Mouse (Mus musculus) c-Kit-positive CD71-negative TER-119-negative erythroid progenitor cells, embryonic 14.5 days (primary cell): Measurements from ENCODE around the gene Aurkaip1.
"Not testable (repeated sequence)": the region's sequence is repeated elsewhere in the genome, so short reads cannot be mapped to it uniquely, and the experiment has no call there.

Experiments
- DNase-seq: peaks from one replicate; pipeline ENCODE4 v3.0.0-alpha.2; 2013; ENCODE audit warnings: low read depth

Gene Aurkaip1

GRCm38 (mm10) chr4:155831205-155831766 is at the start of gene Aurkaip1:
Gene Aurkaip1 (plus strand): TSS chr4:155831272.
- DNase-seq = peak; percentile 92

- no peak for DNase-seq
Observed at GRCm38 (mm10) chr4:155783486-155784080, 47.5 kb upstream of the Aurkaip1 start.

DNA sequence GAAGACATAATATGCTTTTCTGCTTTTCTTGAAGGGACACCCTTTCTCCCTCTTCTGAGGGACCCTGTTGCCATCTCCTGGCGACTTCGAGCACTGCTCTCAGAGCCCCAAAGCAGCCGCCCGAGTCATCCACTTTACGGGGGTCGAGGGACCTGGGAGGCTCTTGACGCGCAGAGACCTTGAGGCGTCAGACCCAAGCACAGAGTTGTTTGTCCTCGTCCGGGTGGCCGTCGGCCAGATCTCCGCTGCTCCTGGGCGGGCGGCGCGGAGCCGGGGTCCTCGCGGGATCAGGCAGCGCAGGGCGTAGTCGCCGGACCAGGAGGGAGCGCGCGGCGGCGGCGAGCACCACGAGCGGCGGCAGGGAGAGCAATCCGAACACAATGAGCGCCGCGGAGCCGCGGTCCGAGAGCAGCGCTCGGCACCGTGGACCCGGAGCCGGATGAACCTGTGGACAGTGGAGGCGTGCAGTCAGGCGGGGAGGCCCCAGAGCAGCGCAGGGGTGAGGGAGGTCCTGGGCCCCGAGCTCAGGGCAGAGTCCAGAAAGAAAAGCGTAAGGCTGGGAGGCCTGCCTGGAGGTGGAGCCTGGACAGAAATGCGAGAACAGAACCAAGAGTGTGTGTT is 46.9 kb upstream of the Aurkaip1 start:
- peak; percentile 62 for DNase-seq

DNA sequence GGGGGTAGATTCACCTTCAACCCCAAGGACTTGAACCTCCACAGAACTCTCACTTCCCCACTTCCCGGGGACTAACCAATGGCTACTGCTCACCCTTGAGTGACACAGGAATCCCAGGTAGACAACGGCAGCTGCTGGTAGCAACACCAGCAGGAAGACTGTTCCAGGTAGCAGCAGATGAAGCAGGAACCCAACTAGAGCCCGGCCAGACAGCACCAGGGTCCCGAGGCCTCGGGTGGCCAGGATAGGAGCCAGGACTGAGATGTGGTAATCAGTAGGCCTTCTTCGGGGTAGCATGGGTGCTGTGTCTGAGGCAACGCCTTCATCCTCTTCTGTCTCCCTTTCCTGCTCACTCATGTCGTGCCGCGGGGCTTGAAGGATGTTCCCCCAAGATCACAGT is 45.8 kb upstream of the Aurkaip1 start:
- no peak for DNase-seq

DNA sequence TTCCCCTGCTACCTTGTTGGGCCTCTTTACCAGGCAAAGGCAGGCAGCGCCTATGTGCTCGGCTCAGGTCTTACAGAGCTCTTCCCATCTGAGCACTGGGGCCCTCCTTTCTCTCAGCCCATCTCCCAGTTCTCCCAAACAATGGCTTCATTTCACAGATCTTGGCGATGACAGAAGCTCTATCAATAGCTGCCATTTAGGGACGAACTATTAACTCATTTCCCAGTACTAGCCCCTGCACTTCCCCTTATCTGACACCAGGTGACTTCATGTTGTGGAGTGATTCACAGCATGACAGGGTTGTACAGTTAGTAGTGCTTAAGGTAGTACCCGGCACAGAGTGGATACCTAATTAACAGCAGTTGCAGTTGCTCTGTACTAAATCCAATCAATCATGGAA is 45.3 kb upstream of the Aurkaip1 start, which contains the start of gene Tmem88b:
TSS of gene Tmem88b (minus strand) at position 56 of the 400 bp plus-strand sequence.
- DNase-seq = no peak

GRCm38 (mm10) chr4:155788300-155788699 is 42.8 kb upstream of the Aurkaip1 start:
- DNase-seq = no peak

DNA sequence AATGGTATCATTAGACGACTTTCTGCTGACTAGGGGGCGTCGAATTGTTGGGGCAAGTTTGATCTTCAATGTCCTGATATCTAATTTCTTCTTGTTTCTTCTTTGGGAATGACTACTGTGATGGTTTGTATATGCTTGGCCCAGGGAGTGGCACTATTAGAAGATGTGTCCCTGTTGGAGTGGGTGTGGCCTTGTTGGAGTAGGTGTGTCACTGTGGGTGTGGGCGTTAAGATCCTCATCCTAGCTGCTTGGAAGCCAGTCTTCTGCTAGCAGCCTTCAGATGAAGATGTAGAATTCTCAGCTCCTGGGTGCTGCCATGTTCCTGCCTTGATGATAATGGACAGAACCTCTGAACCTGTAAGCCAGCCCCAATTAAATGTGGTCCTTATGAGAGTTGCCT is 42.2 kb upstream of the Aurkaip1 start:
- DNase-seq = not testable (repeated sequence)

GRCm38 (mm10) chr4:155790021-155790489 is 41.0 kb upstream of the Aurkaip1 start, which contains the start of gene Ankrd65:
Gene Ankrd65 (plus strand): TSS chr4:155790439.
- DNase-seq = no peak

DNA sequence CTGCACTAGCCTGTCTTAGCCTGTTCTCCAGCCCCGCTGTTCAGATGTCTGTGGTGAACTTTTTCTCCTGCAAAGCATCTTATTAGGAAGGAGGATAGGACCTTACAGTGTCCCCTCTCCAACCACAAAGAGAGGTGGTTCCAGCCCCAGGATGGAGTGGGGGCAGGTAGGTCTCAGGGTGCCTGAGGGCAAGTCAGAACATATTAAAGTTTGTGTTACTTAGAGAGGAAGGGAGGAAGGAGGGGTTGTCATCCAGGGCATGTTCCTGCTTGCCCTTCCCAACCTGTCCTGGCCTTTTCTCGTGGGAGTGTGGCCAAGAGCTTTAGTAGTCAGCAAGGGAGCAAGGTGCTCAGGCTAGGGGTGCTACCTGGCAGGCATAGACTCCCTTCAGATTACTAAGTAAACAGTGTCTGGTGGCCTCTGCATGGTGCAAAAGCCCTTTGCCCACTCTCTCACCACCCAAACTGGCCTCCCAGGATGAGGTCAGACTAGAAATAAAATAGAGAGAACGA is 40.4 kb upstream of the Aurkaip1 start:
- DNase-seq = no peak

- DNase-seq = no peak
Observed at GRCm38 (mm10) chr4:155791240-155791933, 39.7 kb upstream of the Aurkaip1 start.

GRCm38 (mm10) chr4:155793730-155794129 is 37.3 kb upstream of the Aurkaip1 start:
- no peak for DNase-seq

DNA sequence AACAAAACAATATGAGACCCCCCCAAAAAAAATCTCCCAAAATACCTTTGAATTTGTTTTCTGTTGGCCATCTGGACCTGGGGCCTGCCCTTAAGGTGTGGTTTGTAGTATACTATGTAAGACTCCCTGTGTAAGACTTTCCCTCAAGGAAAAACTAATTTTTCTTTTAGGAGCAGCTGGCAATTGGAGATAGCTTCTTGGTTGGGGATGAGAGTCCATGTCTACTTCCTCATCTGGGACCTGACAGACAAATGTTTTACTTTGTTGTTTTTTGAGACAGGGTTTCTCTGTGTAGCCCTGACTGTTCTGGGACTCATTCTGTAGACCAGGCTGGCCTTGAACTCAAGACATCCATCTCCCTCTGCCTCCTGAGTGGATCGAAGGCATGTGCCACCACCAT is 29.0 kb upstream of the Aurkaip1 start:
- DNase-seq = no peak

- DNase-seq = peak; percentile 38
Observed at GRCm38 (mm10) chr4:155802741-155803339, 28.2 kb upstream of the Aurkaip1 start, which contains the start of gene Mrpl20. Gene Mrpl20 (plus strand): TSS chr4:155802878.

DNA sequence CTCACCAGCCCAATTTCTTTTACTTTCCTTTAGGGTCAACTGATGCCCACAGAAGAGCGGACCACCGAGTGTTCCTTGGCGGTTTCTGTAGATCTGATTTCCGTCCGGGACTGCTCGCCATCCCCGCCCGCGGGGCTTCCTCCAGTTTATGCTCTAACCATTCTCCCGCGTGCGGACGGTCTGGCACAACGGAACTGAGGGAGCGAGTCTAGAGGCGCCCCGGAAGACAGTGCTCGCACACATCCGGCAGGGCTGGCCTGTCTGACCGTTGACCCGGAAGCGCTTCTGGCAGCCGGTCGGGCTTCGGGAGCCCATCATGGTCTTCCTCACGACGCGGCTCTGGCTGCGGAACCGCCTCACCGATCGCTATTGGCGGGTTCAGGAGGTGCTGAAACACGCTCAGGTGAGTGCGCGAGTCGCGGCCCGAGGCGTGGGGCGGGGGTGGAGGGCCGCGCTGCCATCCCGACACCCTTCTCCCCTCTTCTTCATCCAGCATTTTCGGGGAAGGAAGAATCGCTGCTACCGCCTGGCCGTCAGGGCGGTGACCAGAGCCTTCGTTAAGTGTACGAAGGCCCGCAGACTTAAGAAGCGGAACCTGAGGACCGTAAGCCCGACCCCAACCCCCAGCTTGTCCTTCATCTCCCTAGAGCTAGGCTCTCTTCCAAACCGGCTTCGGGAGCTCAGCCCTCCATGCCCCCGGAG is 27.6 kb upstream of the Aurkaip1 start:
- DNase-seq = peak; percentile 93

DNA sequence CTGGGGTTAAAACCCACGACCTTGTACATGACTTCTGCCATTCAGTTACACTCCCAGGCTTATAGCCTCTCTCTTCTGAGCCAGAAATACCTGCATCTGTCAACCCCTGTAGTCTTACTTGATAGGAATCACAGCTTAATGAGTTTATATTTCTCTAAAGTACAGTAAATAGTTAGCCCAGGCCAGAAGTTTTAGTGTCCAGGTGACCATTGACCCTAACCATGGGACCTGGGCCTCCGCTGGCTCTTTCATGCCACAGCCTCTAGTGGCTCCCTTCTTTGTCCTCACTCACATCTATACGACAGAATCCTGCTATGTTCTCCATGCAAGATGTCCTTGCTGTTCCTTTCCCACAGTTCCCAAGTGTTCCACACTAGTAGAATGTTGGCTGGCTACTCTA is 23.2 kb upstream of the Aurkaip1 start:
- no peak for DNase-seq

DNA sequence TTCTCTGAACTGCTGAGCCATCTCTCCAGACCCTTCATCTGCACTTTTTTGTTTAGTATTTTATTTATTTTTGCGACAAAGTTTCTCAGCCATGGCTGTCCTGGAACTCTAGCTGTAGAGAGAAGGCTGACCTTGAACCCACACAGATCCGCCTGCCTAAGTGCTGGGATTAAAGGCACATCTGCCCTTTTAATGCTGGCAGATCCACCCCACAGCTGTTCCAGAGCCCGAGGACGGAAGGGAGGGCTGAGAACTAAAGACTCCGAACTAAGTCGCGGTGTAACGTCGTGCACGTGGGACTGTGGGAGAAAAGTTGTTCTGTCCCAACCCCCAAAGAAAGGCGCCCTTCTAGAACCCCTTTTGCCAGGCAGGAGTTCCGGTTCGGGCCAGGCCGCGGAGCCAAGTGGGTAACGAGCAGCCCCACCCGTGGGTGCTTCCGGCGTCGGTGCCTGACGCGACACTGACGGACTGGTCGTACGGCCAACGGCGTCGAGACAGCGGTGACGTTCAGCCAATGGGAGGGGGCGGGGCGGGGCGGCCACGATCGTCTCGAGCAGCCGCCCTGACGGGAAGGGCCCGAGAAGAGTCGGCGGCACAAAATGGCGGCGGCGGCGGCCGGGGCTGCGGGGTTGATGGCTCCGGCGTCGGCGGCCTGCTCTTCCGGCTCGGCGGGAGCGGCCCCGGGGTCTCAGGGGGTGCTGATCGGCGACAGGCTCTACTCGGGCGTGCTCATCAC is 19.0 kb upstream of the Aurkaip1 start, which contains the start of gene Ccnl2:
TSS of gene Ccnl2 (plus strand) at position 561 of the 736 bp plus-strand sequence.
- DNase-seq = peak; percentile 94

DNA sequence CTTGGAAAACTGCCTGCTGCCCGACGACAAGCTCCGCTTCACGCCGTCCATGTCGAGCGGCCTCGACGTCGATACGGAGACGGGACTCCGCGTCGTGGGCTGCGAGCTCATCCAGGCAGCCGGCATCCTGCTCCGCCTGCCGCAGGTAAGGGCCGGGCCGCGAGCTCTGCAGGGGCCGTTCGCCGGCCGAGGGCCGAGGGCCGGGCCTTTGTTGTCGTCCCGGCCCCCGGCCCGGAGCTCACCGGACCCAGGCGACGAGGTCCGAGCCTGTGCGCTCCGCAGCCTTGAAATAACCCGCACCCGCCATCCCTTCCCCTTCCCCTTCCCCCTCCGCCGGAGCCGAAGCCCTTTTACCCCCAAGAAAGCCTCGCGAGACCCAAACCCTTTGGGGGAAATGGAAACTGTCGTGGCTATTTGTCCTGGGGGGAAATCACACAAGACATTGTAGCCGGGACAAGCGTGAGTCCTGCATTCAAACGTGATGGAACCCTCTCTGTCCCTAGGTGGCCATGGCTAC is 18.3 kb upstream of the Aurkaip1 start:
- DNase-seq = no peak

GRCm38 (mm10) chr4:155817533-155817932 is 13.5 kb upstream of the Aurkaip1 start:
- DNase-seq = no peak

- DNase-seq = no peak
Observed at GRCm38 (mm10) chr4:155821025-155821424, 10.0 kb upstream of the Aurkaip1 start.

DNA sequence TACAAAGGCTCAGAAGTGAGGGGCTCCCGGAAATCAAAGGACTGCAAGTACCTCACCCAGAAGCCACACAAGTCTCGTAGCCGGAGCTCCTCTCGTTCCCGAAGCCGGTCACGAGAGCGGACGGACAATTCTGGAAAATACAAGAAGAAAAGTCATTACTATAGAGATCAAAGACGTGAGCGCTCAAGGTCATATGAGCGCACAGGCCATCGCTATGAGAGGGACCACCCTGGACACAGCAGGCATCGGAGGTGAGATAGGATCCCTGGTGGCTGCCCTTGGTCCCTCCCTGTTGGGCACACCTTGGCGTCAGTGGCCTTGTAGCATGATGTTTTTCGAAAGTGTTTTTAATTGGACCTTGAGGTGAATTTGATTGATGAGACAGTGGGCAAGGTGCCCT is 7.6 kb upstream of the Aurkaip1 start:
- no peak for DNase-seq
